Mouse (Mus musculus) thymus, adult 2 months (tissue): ENCODE measurements around the gene Hpd. TPM values are rescaled to one million over a fixed set of nuclear protein-coding genes. Genes with fewer than 3 reads are reported as not detected.
"Not testable (repeated sequence)": the region's sequence is repeated elsewhere in the genome, so short reads cannot be mapped to it uniquely, and the experiment has no call there.

Source experiments
- DNase-seq: peaks from one replicate; pipeline ENCODE4 v3.0.0; 2021
- H3K27ac ChIP-seq: fragments of 200-500 bp; 2 replicates; pipeline ENCODE4 v1.5.1; 2012; ENCODE audit warnings: low read length, control low read depth; ENCODE audit not compliant: control insufficient read depth, insufficient read depth
- H3K27me3 ChIP-seq: fragments of 200-500 bp; 2 replicates; pipeline ENCODE4 v1.6.1; 2012; ENCODE audit warnings: mild to moderate bottlenecking, low read length, moderate library complexity, mixed read lengths; ENCODE audit not compliant: control insufficient read depth, insufficient read depth
- H3K36me3 ChIP-seq: fragments of 200-500 bp; 2 replicates; pipeline ENCODE4 v1.6.1; 2012; ENCODE audit warnings: mild to moderate bottlenecking, low read length, moderate library complexity; ENCODE audit not compliant: control insufficient read depth, insufficient read depth
- H3K4me1 ChIP-seq: fragments of 200-500 bp; replicated peaks from 2 replicates; pipeline ENCODE4 v1.6.1; 2012; ENCODE audit warnings: low read length; ENCODE audit not compliant: control insufficient read depth, insufficient read depth
- H3K4me3 ChIP-seq: fragments of 200-500 bp; 2 replicates; pipeline ENCODE4 v1.5.1; 2012; ENCODE audit warnings: mild to moderate bottlenecking, low read length, control low read depth, moderate library complexity; ENCODE audit not compliant: control insufficient read depth, insufficient read depth
- CTCF ChIP-seq: fragments of 200-500 bp; IDR thresholded peaks from 2 replicates; pipeline ENCODE4 v1.5.1; 2012; ENCODE audit warnings: mild to moderate bottlenecking, control low read depth, low read length, moderate library complexity, borderline replicate concordance; ENCODE audit not compliant: control insufficient read depth, poor library complexity, insufficient read depth; ENCODE audit errors: extremely low read depth
- POLR2A ChIP-seq: fragments of 200-500 bp; IDR thresholded peaks from 2 replicates; pipeline ENCODE4 v1.6.1; 2012; ENCODE audit warnings: mild to moderate bottlenecking, low read length, control low read depth, moderate library complexity; ENCODE audit not compliant: control insufficient read depth, poor library complexity, insufficient read depth; ENCODE audit errors: extremely low read depth
- WGBS: fragments of 180-500 bp; shearing (Covaris S2); methylation state at CpG from one replicate; pipeline ENCODE4 v1.1.7; 2018; 5-methylcytosine and 5-hydroxymethylcytosine counted together
- polyA plus RNA-seq: library from polyadenylated mRNA; depleted of rRNA; stranded (reverse); fragments of >200 nt; gene quantifications from 2 replicates; pipeline ENCODE4 v1.2.3, GENCODE M21; 2012

The Hpd gene
- polyA plus RNA-seq, 1 experiment: 1.5 TPM

- H3K36me3 ChIP-seq: no peaks in the 10 kb centered on the region
- no peak for DNase-seq
- WGBS: 82% methylated on average over 4 of the region's 4 CpGs
- no peak overlapping the region for H3K4me3 ChIP-seq
- no peaks in the 10 kb centered on the region for H3K4me1 ChIP-seq
- no peaks in the 10 kb centered on the region for H3K27me3 ChIP-seq
- H3K27ac ChIP-seq: no peak overlapping the region
- TF ChIP-seq POLR2A (no peak), CTCF (no peak)
Measured at GRCm38 (mm10) chr5:123223051-123223410, 40.5 kb upstream of the Hpd start.

GRCm38 (mm10) chr5:123222346-123223050 is 40.0 kb upstream of the Hpd start:
- 86% methylated on average over 5 of the region's 5 CpGs for WGBS
- H3K4me1 ChIP-seq, DNase-seq, H3K27me3 ChIP-seq, H3K27ac ChIP-seq, H3K4me3 ChIP-seq, H3K36me3 ChIP-seq: not testable (repeated sequence)

GRCm38 (mm10) chr5:123203591-123203990 is 21.1 kb upstream of the Hpd start:
- not testable (repeated sequence) for H3K27me3 ChIP-seq, DNase-seq, H3K4me1 ChIP-seq, H3K36me3 ChIP-seq, H3K27ac ChIP-seq, H3K4me3 ChIP-seq
- WGBS: 91% methylated on average over 7 of the region's 7 CpGs

GRCm38 (mm10) chr5:123202771-123203170 is 20.2 kb upstream of the Hpd start:
- DNase-seq, H3K36me3 ChIP-seq, H3K4me1 ChIP-seq, H3K27me3 ChIP-seq, H3K27ac ChIP-seq, H3K4me3 ChIP-seq: not testable (repeated sequence)
- WGBS: 48% methylated on average over 4 of the region's 4 CpGs

- TF ChIP-seq CTCF (no peak), POLR2A (no peak)
- Histone ChIP-seq H3K27ac (no peak overlapping the region), H3K4me1 (no peaks in the 10 kb centered on the region), H3K27me3 (no peaks in the 10 kb centered on the region), H3K4me3 (no peak overlapping the region), H3K36me3 (no peaks in the 10 kb centered on the region)
- WGBS: 90% methylated on average over 5 of the region's 5 CpGs
- no peak for DNase-seq
Measured at GRCm38 (mm10) chr5:123201987-123202386, 19.5 kb upstream of the Hpd start.

GRCm38 (mm10) chr5:123201523-123201892 is 19.0 kb upstream of the Hpd start:
- H3K4me1 ChIP-seq: no peaks in the 10 kb centered on the region
- DNase-seq: no peak
- no peak overlapping the region for H3K4me3 ChIP-seq
- 95% methylated on average over 7 of the region's 7 CpGs for WGBS
- H3K36me3 ChIP-seq: no peaks in the 10 kb centered on the region
- no peak overlapping the region for H3K27ac ChIP-seq
- no peaks in the 10 kb centered on the region for H3K27me3 ChIP-seq
- no peak for TF ChIP-seq CTCF
- TF ChIP-seq POLR2A: no peak

- H3K27ac ChIP-seq, H3K4me3 ChIP-seq: not testable (repeated sequence)
Measured at GRCm38 (mm10) chr5:123200816-123201522, 18.4 kb upstream of the Hpd start.

More at GRCm38 (mm10) chr5:123200816-123201522, 18.4 kb upstream of the Hpd start:
- H3K27me3 ChIP-seq, H3K36me3 ChIP-seq, DNase-seq, H3K4me1 ChIP-seq: not testable (repeated sequence)
- 92% methylated on average over 7 of the region's 7 CpGs for WGBS
